Mouse (Mus musculus) lung, embryonic 16.5 days (tissue): ENCODE data around the gene Hist1h3f. TPM values are rescaled to one million over a fixed set of nuclear protein-coding genes. Genes with fewer than 3 reads are reported as not detected.

Source experiments
- microRNA-seq: library from miRNA; unstranded; fragments of <30 nt; microRNA quantifications from one replicate; pipeline ENCODE4, GENCODE M21; 2016
- polyA plus RNA-seq: library from polyadenylated mRNA; unstranded; fragments of >200 nt; fragmentation: Nextera tagmentation; extraction: Ambion mirVana; gene quantifications from 2 replicates; pipeline ENCODE4 v1.2.1, GENCODE M21; 2015

Gene Hist1h3f
- polyA plus RNA-seq, 1 experiment from 2014 or later, result 0.49 TPM

Small RNA genes within 50 kb of the gene (microRNA-seq; reads per million reads assigned to microRNA genes)
- gene Gm44297 (not detected), gene Gm44359 (not detected), gene Gm44394 (not detected), gene n-TStga1 (1.2 reads per million)

Other genes with a start within 250 kb of the Hist1h3f start
- 56.0 and 56.3 TPM in 2 replicates for gene Zfp322a, start 174.8 kb upstream of the Hist1h3f start, polyA plus RNA-seq
- gene Abt1, start 120.2 kb upstream of the Hist1h3f start, polyA plus RNA-seq, result 11.8 and 12.3 TPM in 2 replicates
- 0.06 and 0.10 TPM in 2 replicates for gene Btn1a1, start 78.2 kb upstream of the Hist1h3f start, polyA plus RNA-seq
- 0.20 and 0.28 TPM in 2 replicates for gene Btn2a2, start 55.2 kb upstream of the Hist1h3f start, polyA plus RNA-seq
- 4.3 and 8.4 TPM in 2 replicates for gene Hist1h4h, start 13.0 kb upstream of the Hist1h3f start, polyA plus RNA-seq
- gene Hist1h2af, start 10.1 kb upstream of the Hist1h3f start, polyA plus RNA-seq, result 7.1 and 8.0 TPM in 2 replicates
- 5.6 and 6.2 TPM in 2 replicates for gene Hist1h3g, start 8.6 kb upstream of the Hist1h3f start, polyA plus RNA-seq
- 1.3 and 2.0 TPM in 2 replicates for gene Hist1h2bh, start 660 bp upstream of the Hist1h3f start, polyA plus RNA-seq
- 0.78 and 2.4 TPM in 2 replicates for gene Hist1h4f, start 7.6 kb downstream of the Hist1h3f start, polyA plus RNA-seq
- gene Hist1h1d, start 9.2 kb downstream of the Hist1h3f start, polyA plus RNA-seq, result 0.58 and 0.79 TPM in 2 replicates
- 4.9 and 7.8 TPM in 2 replicates for gene Hist1h3e, start 18.3 kb downstream of the Hist1h3f start, polyA plus RNA-seq
- 71.9 and 83.6 TPM in 2 replicates for gene Hist1h2ae, start 27.2 kb downstream of the Hist1h3f start, polyA plus RNA-seq
- 13.6 and 15.8 TPM in 2 replicates for gene Hist1h2bg, start 27.3 kb downstream of the Hist1h3f start, polyA plus RNA-seq
- gene Hist1h2bf, start 30.1 kb downstream of the Hist1h3f start, polyA plus RNA-seq, result 4.8 and 6.8 TPM in 2 replicates
- 2.9 and 3.4 TPM in 2 replicates for gene Hist1h2ad, start 30.3 kb downstream of the Hist1h3f start, polyA plus RNA-seq
- 7.4 and 9.5 TPM in 2 replicates for gene Hist1h3d, start 31.7 kb downstream of the Hist1h3f start, polyA plus RNA-seq
- 130 and 135 TPM in 2 replicates for gene Hist1h4d, start 37.5 kb downstream of the Hist1h3f start, polyA plus RNA-seq
- gene Hist1h2be, start 77.1 kb downstream of the Hist1h3f start, polyA plus RNA-seq, result 3.3 and 3.4 TPM in 2 replicates
- gene Hist1h1e, start 78.5 kb downstream of the Hist1h3f start, polyA plus RNA-seq, result 20.3 and 21.3 TPM in 2 replicates
- gene Hist1h2ac, start 139.9 kb downstream of the Hist1h3f start, polyA plus RNA-seq, result 2.2 and 2.3 TPM in 2 replicates
- 66.1 and 72.9 TPM in 2 replicates for gene Hist1h2bc, start 140.1 kb downstream of the Hist1h3f start, polyA plus RNA-seq
- gene Hist1h1t, start 151.8 kb downstream of the Hist1h3f start, polyA plus RNA-seq, result 0.16 and 0.48 TPM in 2 replicates
- gene Hist1h4c, start 154.4 kb downstream of the Hist1h3f start, polyA plus RNA-seq, result 6.2 and 6.6 TPM in 2 replicates
- 11.2 and 13.7 TPM in 2 replicates for gene Hfe, start 166.8 kb downstream of the Hist1h3f start, polyA plus RNA-seq
- gene Hist1h1c, start 194.8 kb downstream of the Hist1h3f start, polyA plus RNA-seq, result 36.9 and 37.8 TPM in 2 replicates
- gene Hist1h3c, start 201.6 kb downstream of the Hist1h3f start, polyA plus RNA-seq, result 5.9 and 9.7 TPM in 2 replicates
- 4.0 and 4.9 TPM in 2 replicates for gene Hist1h2bb, start 202.7 kb downstream of the Hist1h3f start, polyA plus RNA-seq
- gene Hist1h2ab, start 207.1 kb downstream of the Hist1h3f start, polyA plus RNA-seq, result 33.4 and 44.6 TPM in 2 replicates
- gene Hist1h3b, start 208.2 kb downstream of the Hist1h3f start, polyA plus RNA-seq, result 13.3 and 14.0 TPM in 2 replicates
- gene Hist1h4b, start 213.0 kb downstream of the Hist1h3f start, polyA plus RNA-seq, result 5.1 and 6.6 TPM in 2 replicates
- gene Hist1h4a, start 217.2 kb downstream of the Hist1h3f start, polyA plus RNA-seq, result 1.2 TPM in 1 of 2 replicates, not detected in the other
- 4.2 and 5.5 TPM in 2 replicates for gene Hist1h3a, start 218.3 kb downstream of the Hist1h3f start, polyA plus RNA-seq
- gene Hist1h1a, start 219.6 kb downstream of the Hist1h3f start, polyA plus RNA-seq, result 2.1 and 4.3 TPM in 2 replicates
- not detected in 2 replicates for gene Trim38, start 225.9 kb downstream of the Hist1h3f start, polyA plus RNA-seq